Mouse (Mus musculus) spleen, adult 2 months (tissue): ENCODE results near the gene Frem2.

Experiments used
- CTCF ChIP-seq: fragments of 200-500 bp; IDR thresholded peaks from 2 replicates; pipeline ENCODE4 v1.5.1; 2011; ENCODE audit warnings: mild to moderate bottlenecking, inconsistent platforms; ENCODE audit not compliant: insufficient read depth, insufficient read length, insufficient replicate concordance; ENCODE audit errors: extremely low read depth
- POLR2A ChIP-seq: fragments of 200-500 bp; IDR thresholded peaks from 2 replicates; pipeline ENCODE4 v1.6.1; 2011; ENCODE audit warnings: low read depth, low read length, inconsistent platforms

- TF ChIP-seq POLR2A: no peak
- TF ChIP-seq CTCF: no peak
These were observed 192.9 kb downstream of the Frem2 start for GRCm38 (mm10) chr3:53464146-53464698.
